Mouse (Mus musculus) intestine, embryonic 14.5 days (tissue): ENCODE results near the gene Ankrd13d. TPM values are rescaled to one million over a fixed set of nuclear protein-coding genes. Genes with fewer than 3 reads are reported as not detected.

ENCODE experiments used
- ATAC-seq: fragments of 200-750 bp; cut with Nextera tagmentation; replicated peaks from 2 replicates; pipeline ENCODE4 v1.8.0; 2017; ENCODE audit warnings: low read depth, moderate number of reproducible peaks, moderate TSS enrichment, moderate library complexity; ENCODE audit not compliant: low FRiP score, low TSS enrichment
- DNase-seq: peaks from one replicate; pipeline ENCODE4 v3.0.0-alpha.2; 2018; ENCODE audit warnings: low spot score
- H3K27ac ChIP-seq: fragments of 300-500 bp; sonication (generic); 2 replicates; pipeline ENCODE4 v1.5.1; 2014; ENCODE audit warnings: low read depth, mild to moderate bottlenecking, control low read depth
- H3K27me3 ChIP-seq: fragments of 300-500 bp; sonication (generic); replicated peaks from 2 replicates; pipeline ENCODE4 v1.6.1; 2014; ENCODE audit warnings: low read length, control low read depth; ENCODE audit not compliant: control insufficient read depth, insufficient read depth
- H3K36me3 ChIP-seq: fragments of 300-500 bp; sonication (generic); 2 replicates; pipeline ENCODE4 v1.6.1; 2014; ENCODE audit warnings: low read length, control low read depth; ENCODE audit not compliant: control insufficient read depth, insufficient read depth
- H3K4me1 ChIP-seq: fragments of 300-500 bp; sonication (generic); replicated peaks from 2 replicates; pipeline ENCODE4 v1.6.1; 2014; ENCODE audit warnings: low read length, control low read depth, mixed read lengths; ENCODE audit not compliant: control insufficient read depth, insufficient read depth
- H3K4me2 ChIP-seq: fragments of 300-500 bp; sonication (generic); 2 replicates; pipeline ENCODE4 v1.6.1; 2014; ENCODE audit warnings: low read length
- H3K4me3 ChIP-seq: fragments of 300-500 bp; sonication (generic); 2 replicates; pipeline ENCODE4 v1.5.1; 2014; ENCODE audit warnings: low read depth, low read length, control low read depth, mixed read lengths
- H3K9ac ChIP-seq: fragments of 300-500 bp; sonication (generic); 2 replicates; pipeline ENCODE4 v1.6.1; 2014; ENCODE audit warnings: mild to moderate bottlenecking, low read length
- H3K9me3 ChIP-seq: fragments of 300-500 bp; sonication (generic); 2 replicates; pipeline ENCODE4 v1.6.1; 2016; ENCODE audit warnings: low read length, control low read depth; ENCODE audit not compliant: control insufficient read depth
- WGBS: fragments of 180-500 bp; shearing (Covaris S2); extraction: QIAGEN DNeasy Blood & Tissue Kit; methylation state at CpG from one replicate; pipeline ENCODE4 v1.1.7; 2014; 5-methylcytosine and 5-hydroxymethylcytosine counted together
- polyA plus RNA-seq: library from polyadenylated mRNA; unstranded; fragments of >200 nt; fragmentation: Nextera tagmentation; extraction: Ambion mirVana; gene quantifications from 2 replicates; pipeline ENCODE4 v1.2.1, GENCODE M21; 2014

Ankrd13d gene
- polyA plus RNA-seq, 1 experiment from 2014 or later: 6.4 TPM

- Histone ChIP-seq H3K27me3 (no peaks in the 10 kb centered on the region), H3K27ac (no peak overlapping the region), H3K4me3 (peak overlapping the region; percentile 79), H3K9ac (peak overlapping the region; percentile 91), H3K4me2 (peak overlapping the region; percentile 76), H3K4me1 (peaks cover 59% of the 10 kb centered on the region), H3K36me3 (no peaks in the 10 kb centered on the region), H3K9me3 (no peaks in the 10 kb centered on the region)
- 66% methylated on average over 5 of the region's 5 CpGs for WGBS
- DNase-seq (no peak), ATAC-seq (no peak)
Measured at GRCm38 (mm10) chr19:4304251-4304821, 21.4 kb upstream of the Ankrd13d start.

GRCm38 (mm10) chr19:4303640-4303995, 20.7 kb upstream of the Ankrd13d start:
- Histone ChIP-seq H3K4me2 (no peak overlapping the region; the same call in 1 of the 2 replicates), H3K4me1 (peaks cover 59% of the 10 kb centered on the region), H3K36me3 (no peaks in the 10 kb centered on the region), H3K27me3 (no peaks in the 10 kb centered on the region), H3K27ac (no peak overlapping the region), H3K9me3 (no peaks in the 10 kb centered on the region), H3K9ac (no peak overlapping the region), H3K4me3 (no peak overlapping the region)
- ATAC-seq (no peak), DNase-seq (no peak)
- 95% methylated on average over 5 of the region's 5 CpGs for WGBS

GRCm38 (mm10) chr19:4302936-4303639, 20.2 kb upstream of the Ankrd13d start:
- DNase-seq: no peak
- no peak for ATAC-seq
- H3K27ac ChIP-seq: peak overlapping the region; percentile 75
- H3K4me2 ChIP-seq: peak overlapping the region; percentile 54
- H3K36me3 ChIP-seq: no peaks in the 10 kb centered on the region
- 60% methylated on average over 7 of the region's 7 CpGs for WGBS
- peaks cover 59% of the 10 kb centered on the region for H3K4me1 ChIP-seq
- no peaks in the 10 kb centered on the region for H3K9me3 ChIP-seq
- no peak overlapping the region for H3K4me3 ChIP-seq
- H3K27me3 ChIP-seq: no peaks in the 10 kb centered on the region
- H3K9ac ChIP-seq: 0 out of 2 replicates have a peak overlapping the region, but pooled peaks have one; percentile 25

- DNase-seq (peak; percentile 65), ATAC-seq (no peak)
- Histone ChIP-seq H3K4me3 (peak overlapping the region; percentile 2; the same call in 1 of the 2 replicates), H3K36me3 (no peaks in the 10 kb centered on the region), H3K27ac (peak overlapping the region; percentile 75), H3K9me3 (no peaks in the 10 kb centered on the region), H3K4me2 (peak overlapping the region; percentile 54), H3K9ac (peak overlapping the region; percentile 25), H3K27me3 (no peaks in the 10 kb centered on the region), H3K4me1 (peaks cover 59% of the 10 kb centered on the region)
- 15% methylated on average over 20 of the region's 21 CpGs for WGBS
Measured at GRCm38 (mm10) chr19:4301735-4302651, 19.1 kb upstream of the Ankrd13d start.

- no peak overlapping the region for H3K4me3 ChIP-seq
- no peak for DNase-seq
- no peak overlapping the region for H3K9ac ChIP-seq
- peaks cover 57% of the 10 kb centered on the region for H3K4me1 ChIP-seq
- no peaks in the 10 kb centered on the region for H3K9me3 ChIP-seq
- no peak for ATAC-seq
- H3K36me3 ChIP-seq: no peaks in the 10 kb centered on the region
- H3K4me2 ChIP-seq: peak overlapping the region; percentile 54
- H3K27ac ChIP-seq: peak overlapping the region; percentile 75
- H3K27me3 ChIP-seq: no peaks in the 10 kb centered on the region
- 57% methylated on average over 11 of the region's 11 CpGs for WGBS
Measured at GRCm38 (mm10) chr19:4300852-4301734, 18.2 kb upstream of the Ankrd13d start.

- Histone ChIP-seq H3K27ac (0 out of 2 replicates have a peak overlapping the region, but pooled peaks have one; percentile 25), H3K4me1 (peaks cover 57% of the 10 kb centered on the region), H3K9me3 (no peaks in the 10 kb centered on the region), H3K9ac (no peak overlapping the region), H3K27me3 (no peaks in the 10 kb centered on the region), H3K4me2 (no peak overlapping the region), H3K4me3 (no peak overlapping the region), H3K36me3 (no peaks in the 10 kb centered on the region)
- DNase-seq (no peak), ATAC-seq (no peak)
- 52% methylated on average over 7 of the region's 7 CpGs for WGBS
Measured at GRCm38 (mm10) chr19:4300271-4300704, 17.4 kb upstream of the Ankrd13d start.

GRCm38 (mm10) chr19:4299574-4300270, 16.8 kb upstream of the Ankrd13d start:
- ATAC-seq: no peak
- Histone ChIP-seq H3K4me1 (peaks cover 54% of the 10 kb centered on the region), H3K9ac (no peak overlapping the region), H3K27ac (no peak overlapping the region), H3K9me3 (no peaks in the 10 kb centered on the region), H3K4me3 (no peak overlapping the region), H3K27me3 (no peaks in the 10 kb centered on the region), H3K4me2 (no peak overlapping the region), H3K36me3 (no peaks in the 10 kb centered on the region)
- WGBS: 83% methylated on average over 6 of the region's 6 CpGs
- DNase-seq: no peak
